Mouse (Mus musculus) brain, embryonic 18.5 days (tissue): ENCODE measurements at regions not wholly inside any gene's neighbourhood (a gene's known extent, or its start where the extent isn't known, plus 50 kb on each side); places are given as distances from the start of the nearest gene placed in this dataset.

Source experiments
- DNase-seq: peaks from one replicate; pipeline ENCODE4 v3.0.0-alpha.2; 2012; ENCODE audit warnings: low read depth, low spot score

DNA sequence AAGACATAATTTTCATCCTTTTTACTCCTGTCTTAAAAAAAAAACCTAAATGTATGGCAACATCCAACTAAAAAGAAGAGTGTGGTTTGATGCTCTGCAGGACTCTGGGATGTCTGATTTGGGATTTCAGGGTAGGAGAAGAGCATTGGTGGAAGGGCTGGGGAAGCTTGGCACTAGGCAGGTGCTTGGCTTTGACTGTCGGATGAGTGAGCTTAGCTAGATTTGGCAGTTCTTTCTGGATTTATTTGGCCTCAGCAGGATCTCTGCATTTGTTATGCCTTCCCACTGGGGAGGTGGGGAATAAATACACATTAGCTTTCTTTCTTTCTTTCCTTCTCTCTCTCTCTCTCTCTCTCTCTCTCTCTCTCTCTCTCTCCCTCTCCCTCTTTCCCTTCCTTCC, 118.1 kb upstream of the Auts2 start:
- no peak for DNase-seq

DNA sequence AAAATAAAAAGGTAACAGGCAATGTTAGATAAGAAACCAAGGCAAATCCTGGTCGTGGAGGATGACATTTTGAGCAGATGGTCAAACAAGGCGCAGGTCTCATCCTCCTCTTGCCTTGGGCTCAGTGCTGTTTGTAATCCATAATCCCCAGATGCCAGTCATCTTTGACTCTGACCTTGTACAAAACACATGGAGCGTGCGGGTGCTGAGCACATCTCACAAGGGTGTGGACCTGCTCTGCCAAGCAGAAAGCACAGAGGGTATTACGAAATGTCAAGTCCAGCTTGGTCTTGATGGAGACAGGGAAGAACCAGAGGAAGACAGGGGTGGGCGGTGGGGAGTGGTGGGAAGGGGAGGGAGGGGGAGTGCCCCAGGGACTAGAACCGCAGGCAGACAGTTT, 116.9 kb upstream of the Auts2 start:
- no peak for DNase-seq

DNA sequence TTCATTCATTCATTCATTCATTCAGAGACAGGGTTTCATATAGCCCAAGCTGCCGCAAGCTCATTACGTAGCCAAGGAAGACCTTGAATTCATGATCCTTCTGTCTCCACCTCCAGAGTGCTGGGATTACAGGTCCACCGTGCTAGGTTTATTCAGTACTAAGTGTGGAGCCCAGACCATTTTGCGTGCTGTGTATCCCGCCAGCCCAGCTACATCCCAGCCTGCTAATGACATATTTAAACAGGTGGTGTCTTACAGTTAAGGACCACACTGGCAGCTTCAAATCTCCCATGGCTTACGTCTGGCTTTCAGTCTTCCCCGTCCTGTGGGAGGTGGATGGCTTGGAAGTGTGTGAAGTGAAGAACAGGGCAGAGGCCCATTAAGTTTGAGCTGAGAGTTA, 111.2 kb upstream of the Auts2 start:
- DNase-seq = no peak

DNA sequence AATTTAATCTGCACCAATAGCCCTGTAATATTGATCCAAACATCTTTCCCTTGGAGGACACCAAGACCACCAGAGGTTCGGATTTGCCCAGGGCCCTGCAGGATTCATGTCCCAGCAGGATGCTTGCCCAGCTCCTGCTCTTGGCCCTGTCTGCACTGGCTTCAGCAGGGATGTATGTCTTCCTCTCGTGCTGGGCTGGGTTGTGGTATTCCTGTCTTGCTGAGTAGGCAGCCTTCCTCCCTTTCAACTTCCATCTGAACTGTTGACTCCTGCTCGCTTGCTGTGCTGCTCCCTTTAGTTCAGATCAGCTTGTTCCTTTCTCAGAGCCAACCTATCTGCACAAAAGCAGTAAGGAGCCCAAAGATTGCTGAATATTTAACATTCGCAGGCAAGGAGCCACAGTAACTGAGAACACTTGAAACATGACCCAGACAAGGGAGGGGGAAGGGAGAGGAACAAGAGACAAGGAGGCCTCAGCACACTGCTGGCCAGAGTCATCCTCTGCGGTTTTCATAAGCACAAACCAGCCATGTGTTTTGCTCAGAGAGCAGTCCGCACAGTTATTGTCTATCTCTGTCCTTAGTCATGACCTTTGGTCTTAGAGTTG, 110.7 kb upstream of the Auts2 start:
- no peak for DNase-seq

DNA sequence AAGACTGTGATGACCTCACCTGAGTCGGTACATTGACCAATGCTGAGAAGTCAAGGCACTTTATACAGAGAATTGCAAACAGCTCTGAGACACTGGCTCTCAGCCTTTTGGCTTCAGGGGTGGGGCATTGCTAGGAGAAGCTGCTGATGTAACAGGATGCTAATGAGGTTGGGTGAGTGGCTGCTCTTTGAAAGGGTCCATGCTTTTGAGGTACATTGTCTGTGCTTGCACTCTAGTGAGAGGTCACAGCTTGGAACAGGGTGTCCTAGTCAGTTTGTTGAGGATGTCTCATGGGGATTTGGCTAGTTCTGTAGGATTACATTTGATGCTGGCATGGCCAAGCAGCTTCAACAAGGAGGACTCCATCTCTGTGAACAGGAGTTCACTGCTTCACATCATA, 109.1 kb upstream of the Auts2 start:
- no peak for DNase-seq

DNA sequence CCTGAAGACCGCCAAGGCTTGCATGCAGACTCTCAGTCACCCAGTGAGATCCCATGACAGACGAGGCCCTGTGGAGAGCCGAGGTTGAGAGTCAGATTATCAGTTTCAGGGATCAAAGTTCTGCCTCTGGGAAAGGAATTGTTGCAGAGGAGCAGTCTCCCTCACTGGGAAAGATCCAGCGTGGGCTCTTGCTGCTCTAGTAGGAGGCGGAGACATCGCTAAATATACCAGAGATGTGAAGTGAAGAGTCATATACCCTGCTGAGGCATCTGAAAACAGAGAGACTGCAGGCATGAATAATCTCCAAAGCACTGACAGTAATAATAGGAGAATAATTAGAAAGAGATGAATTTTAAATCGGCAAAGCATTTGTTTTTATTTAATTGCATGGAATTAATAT, 106.6 kb upstream of the Auts2 start:
- DNase-seq = no peak

DNA sequence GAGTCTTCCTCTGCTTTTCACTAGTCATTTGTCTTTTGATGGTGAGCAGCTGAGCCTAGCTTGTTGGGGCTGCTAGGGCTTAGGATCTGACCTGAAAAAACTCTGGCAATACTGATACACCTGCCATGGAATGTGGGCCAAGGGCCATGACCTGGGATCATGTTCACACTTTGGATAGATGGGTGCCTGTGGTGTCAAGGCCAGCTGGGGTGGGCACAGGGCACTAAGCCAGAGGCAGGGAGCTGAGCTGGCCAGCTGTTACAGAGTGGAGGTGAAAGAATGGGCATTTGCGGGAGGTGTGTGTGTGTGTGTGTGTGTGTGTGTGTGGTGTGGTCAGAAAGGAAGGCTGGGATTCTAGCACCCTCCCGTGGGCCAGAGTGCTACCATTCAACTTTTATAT, 105.6 kb upstream of the Auts2 start:
- no peak for DNase-seq

DNA sequence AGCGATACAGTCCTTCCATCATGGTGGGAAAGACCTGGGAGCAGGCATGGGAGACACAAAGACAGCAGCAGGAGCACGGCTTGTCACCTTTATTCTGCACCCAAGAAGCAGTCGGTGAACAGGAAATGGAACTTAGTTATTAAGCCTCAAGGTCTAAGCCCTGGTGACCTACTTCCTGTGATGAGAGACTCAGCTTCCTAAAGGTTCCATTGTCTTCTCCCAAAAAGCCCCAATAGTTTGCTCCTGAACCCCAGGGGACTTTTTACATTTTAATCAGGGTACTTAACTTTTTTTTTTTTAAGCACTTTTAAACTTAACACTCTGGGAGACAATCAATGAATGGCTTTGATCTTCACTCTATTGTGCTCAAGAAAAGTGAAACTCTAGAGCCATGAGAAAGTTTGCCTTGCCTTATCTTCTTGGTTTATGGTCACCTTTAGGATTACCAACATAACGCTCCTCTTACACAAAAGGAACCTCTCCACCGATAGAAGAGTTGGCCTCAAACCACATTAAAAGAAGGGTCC, 101.6 kb upstream of the Auts2 start:
- no peak for DNase-seq

DNA sequence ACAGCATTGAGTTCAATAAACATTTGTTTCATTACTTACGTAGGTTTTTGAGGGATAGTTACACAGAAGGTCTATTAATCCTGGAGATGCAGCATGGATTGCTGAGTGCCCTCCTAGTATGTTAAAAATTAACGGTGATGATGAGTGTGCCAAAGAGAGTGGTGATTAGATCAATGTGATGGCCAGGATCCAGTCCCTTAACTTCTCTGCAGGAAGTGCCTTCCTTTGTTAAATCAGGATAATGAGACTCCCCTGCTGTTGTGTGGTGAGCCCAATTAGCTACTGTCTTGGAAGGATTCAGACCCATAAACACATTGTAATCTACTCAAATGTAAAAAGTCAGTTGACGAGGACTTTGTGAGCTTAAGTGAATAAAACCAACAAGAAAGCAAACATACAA, 100.1 kb upstream of the Auts2 start:
- DNase-seq = no peak

DNA sequence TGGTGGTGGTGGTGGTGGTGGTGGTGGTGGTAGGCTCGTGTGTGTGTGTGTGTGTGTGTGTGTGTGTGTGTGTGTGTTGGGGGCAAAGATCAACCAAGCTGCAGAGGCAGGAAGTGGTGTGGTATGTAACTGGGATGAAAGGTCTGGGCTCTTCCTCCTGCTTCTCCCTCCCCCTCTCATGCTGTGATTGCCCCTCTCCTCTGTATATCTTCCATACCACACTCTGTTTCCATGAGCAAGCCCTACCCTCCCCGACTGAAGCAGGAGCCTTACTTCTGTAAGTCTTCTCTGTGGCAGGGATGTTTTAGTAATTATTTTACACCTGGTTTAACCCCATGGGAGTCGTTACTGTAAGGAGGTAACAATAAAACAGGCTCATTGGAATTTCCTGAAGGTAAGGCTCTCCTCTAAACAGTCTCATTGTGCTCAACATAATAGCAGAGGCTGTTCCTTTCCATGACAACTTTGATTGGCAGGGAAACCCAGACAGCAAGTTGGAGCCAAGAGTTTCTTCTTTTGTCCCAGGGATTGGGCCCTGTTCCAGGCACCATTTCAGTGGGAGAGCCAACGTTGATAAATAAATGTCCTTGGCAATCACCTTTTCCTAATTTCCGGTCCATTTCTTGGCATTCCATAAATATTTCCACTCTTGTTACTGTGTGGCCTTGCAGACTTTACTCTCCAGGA, 90.2 kb upstream of the Auts2 start:
- DNase-seq = peak; percentile 18

DNA sequence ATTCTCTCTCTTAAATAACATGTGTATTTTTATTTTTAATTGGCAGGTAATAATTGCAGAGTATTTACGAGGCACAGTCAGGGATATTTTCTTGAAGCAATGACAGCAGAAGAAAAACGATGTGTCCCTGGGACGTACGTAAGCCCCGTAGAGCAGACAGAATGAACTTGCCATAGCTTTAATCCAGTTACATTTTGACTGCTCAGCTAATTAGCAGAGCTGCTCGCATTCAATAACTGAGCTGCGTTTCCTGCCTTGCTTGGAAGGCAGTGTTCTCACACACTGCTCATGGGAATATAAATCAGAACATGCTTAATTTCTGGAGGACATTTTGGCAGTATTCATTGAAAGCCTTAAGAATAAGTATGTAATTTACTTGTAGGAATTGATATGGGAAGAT, 78.6 kb upstream of the Auts2 start:
- no peak for DNase-seq

DNA sequence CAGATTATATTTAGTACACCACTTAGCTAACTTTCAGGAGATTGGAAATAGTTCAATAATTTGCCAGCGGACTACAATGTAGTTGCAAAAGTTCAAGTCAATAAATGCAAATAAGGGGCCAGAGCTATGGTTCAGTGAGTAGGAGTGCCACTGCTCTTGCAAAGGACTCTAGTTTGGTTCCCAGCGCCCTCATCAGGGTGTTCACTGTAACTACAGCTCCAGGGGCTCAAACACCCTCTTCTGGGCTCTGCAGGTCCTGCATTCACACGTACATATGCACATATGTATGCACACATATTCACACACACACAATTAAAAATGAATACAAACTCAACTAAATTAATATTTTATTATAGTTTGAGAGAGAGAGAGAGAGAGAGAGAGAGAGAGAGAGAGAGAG, 74.1 kb upstream of the Auts2 start:
- DNase-seq = no peak

DNA sequence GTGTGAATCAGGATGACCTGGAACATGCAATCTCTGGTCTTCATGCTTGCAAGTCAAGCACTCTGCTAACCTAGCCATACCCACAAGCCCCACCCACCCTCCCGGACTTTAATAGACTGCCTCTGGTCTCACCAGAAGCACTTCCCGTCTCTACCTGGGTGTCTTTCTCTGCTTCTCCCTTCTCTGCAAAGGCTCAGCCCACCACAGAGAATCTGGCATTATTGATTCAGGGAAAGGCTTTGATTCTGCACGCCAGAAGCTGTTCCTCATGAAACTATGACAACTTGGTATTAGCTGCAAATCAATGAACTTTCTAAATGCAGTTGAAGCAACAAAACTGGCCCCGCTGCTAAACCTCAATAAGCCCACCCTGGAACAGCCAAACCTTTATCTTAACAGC, 66.1 kb upstream of the Auts2 start:
- no peak for DNase-seq

DNA sequence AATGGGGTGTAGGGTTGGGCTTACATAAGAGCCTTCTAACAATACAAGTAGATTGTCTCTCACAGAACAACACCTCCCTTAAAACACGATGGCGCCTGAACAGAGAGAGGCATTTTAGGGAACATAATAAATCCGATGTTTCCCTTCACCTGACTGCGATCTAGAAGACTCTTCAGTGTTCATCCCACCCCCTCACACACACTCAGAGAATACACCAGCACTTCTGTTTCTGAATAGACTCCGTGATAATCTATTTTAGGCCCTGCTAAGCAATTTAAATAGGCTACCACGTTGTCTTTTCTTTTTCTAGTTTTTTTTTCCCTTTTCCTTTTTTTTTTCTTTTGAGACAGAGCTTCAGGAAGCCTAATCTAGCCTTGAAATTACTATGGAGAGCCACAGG, 63.1 kb upstream of the Auts2 start:
- no peak for DNase-seq

DNA sequence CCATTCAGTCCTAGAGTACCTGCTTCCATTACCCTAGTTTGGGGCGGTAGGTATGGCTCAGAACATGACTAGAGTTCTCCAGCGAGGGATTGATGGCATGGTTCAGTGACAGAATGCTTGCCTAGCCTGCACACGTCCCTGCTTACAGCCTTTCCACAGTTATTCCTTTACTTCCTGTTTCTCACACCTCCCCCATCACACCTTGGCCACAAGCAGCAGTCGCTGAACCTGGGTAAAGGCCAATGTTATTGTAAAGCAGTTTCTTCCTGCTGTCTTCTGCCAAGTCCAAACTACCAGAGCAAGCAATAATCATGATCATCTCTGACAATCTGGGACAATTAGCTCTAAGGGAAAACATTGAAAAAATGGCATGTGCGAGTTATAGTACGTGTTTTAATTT, 51.7 kb upstream of the Auts2 start:
- no peak for DNase-seq
